Mouse (Mus musculus): ENCODE measurements around the gene Nsa2. TPM values are rescaled to one million over a fixed set of nuclear protein-coding genes. Genes with fewer than 3 reads are reported as not detected.

Gene Nsa2
- polyA plus RNA-seq (2021; fragmentation: Nextera tagmentation) = 33.9 and 36.0 TPM in 2 replicates
- long read RNA-seq, experiment 1, partial matches to known transcripts = 8 of 28 reads
- long read RNA-seq, experiment 1, other reads (novel, unspliced or antisense) = 17 of 28 reads
- long read RNA-seq, experiment 2, transcript Nsa2-201 (6 exons, 2,700 nt) = major isoform, 33 of 37 reads
- long read RNA-seq, experiment 2, partial matches to known transcripts = 2 of 37 reads
- long read RNA-seq, experiment 2, other reads (novel, unspliced or antisense) = 2 of 37 reads

GRCm38 (mm10) chr13:97137466-97138400, at the start of gene Nsa2, which contains the start of gene Gfm2:
Nsa2 (minus strand) TSS chr13:97137937.
Gfm2 (plus strand) TSS chr13:97137937.

GRCm38 (mm10) chr13:97099187-97099852, 38.4 kb downstream of the Nsa2 start, which contains the start of gene Gm6169:
Gm6169 (minus strand) TSS chr13:97099237.

Other genes starting within 250 kb of the Nsa2 start
- 1.2 and 1.4 TPM in 2 replicates for gene Gcnt4, start 213.2 kb downstream of the Nsa2 start, polyA plus RNA-seq (2021; fragmentation: Nextera tagmentation)
- gene 1700029F12Rik, start 103.6 kb downstream of the Nsa2 start, polyA plus RNA-seq (2021; fragmentation: Nextera tagmentation) = not detected in 2 replicates
- 10.2 and 12.4 TPM in 2 replicates for gene Fam169a, start 70.7 kb downstream of the Nsa2 start, polyA plus RNA-seq (2021; fragmentation: Nextera tagmentation)
- not detected in 2 replicates for gene Gm6169, start 38.7 kb downstream of the Nsa2 start, polyA plus RNA-seq (2021; fragmentation: Nextera tagmentation)
- gene Gfm2, start within 50 bp of the Nsa2 start, polyA plus RNA-seq (2021; fragmentation: Nextera tagmentation) = 8.7 and 10.1 TPM in 2 replicates
- 318 and 348 TPM in 2 replicates for gene Hexb, start 60.4 kb upstream of the Nsa2 start, polyA plus RNA-seq (2021; fragmentation: Nextera tagmentation)
- 72.0 and 102 TPM in 2 replicates for gene Enc1, start 103.2 kb upstream of the Nsa2 start, polyA plus RNA-seq (2021; fragmentation: Nextera tagmentation)